Mouse (Mus musculus): Measurements from ENCODE around the gene Relch. TPM values are rescaled to one million over a fixed set of nuclear protein-coding genes. Genes with fewer than 3 reads are reported as not detected.

Relch gene
- polyA plus RNA-seq (2014; fragmentation: Illumina TruSeq; extraction: RNeasy Lipid Tissue Mini Kit (QIAGEN cat#74804); ENCODE audit: insufficient read depth, low read depth, low replicate concordance): 10.0 TPM

GRCm38 (mm10) chr1:105663171-105663961, at the start of gene Relch, which contains the start of gene Pign:
Relch (plus strand) TSS chr1:105663861.
Pign (minus strand) TSS chr1:105663677.

GRCm38 (mm10) chr1:105780457-105781364, 117.0 kb downstream of the Relch start, which contains the start of gene Tnfrsf11a:
Tnfrsf11a (plus strand) TSS chr1:105780718.

Other genes starting within 250 kb of the Relch start
- 3.8 TPM for gene Pign, start 184 bp upstream of the Relch start, polyA plus RNA-seq (2014; fragmentation: Illumina TruSeq; extraction: RNeasy Lipid Tissue Mini Kit (QIAGEN cat#74804); ENCODE audit: insufficient read depth, low read depth, low replicate concordance)
- 1.2 TPM for gene Tnfrsf11a, start 116.9 kb downstream of the Relch start, polyA plus RNA-seq (2014; fragmentation: Illumina TruSeq; extraction: RNeasy Lipid Tissue Mini Kit (QIAGEN cat#74804); ENCODE audit: insufficient read depth, low read depth, low replicate concordance)